Mouse (Mus musculus) thymus, adult 2 months (tissue): Measurements from ENCODE around the gene Ptpdc1.

Experiments used
- CTCF ChIP-seq: fragments of 200-500 bp; IDR thresholded peaks from 2 replicates; pipeline ENCODE4 v1.5.1; 2012; ENCODE audit warnings: mild to moderate bottlenecking, control low read depth, low read length, moderate library complexity, borderline replicate concordance; ENCODE audit not compliant: control insufficient read depth, poor library complexity, insufficient read depth; ENCODE audit errors: extremely low read depth
- POLR2A ChIP-seq: fragments of 200-500 bp; IDR thresholded peaks from 2 replicates; pipeline ENCODE4 v1.6.1; 2012; ENCODE audit warnings: mild to moderate bottlenecking, low read length, control low read depth, moderate library complexity; ENCODE audit not compliant: control insufficient read depth, poor library complexity, insufficient read depth; ENCODE audit errors: extremely low read depth

DNA sequence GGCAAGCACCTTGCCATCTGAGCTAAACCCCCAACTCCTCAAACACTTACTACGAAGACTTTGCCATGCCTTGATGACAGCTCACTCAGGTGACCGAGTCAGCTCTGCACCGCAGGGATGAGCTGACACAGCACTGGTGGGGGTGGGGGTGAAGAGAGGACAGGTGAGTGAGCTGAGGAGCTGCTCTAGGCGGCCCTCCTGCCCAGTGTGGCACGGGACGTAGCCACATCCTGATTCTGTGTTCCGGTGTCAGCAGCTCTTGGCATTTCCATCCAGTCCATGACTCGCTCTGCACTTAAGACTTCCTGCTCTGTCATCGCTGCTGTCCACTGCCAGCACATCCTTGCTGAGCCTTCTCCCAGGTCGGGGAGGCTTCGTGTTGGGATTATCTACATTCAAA is 38.1 kb downstream of the Ptpdc1 start:
- TF ChIP-seq CTCF (no peak), POLR2A (no peak)
